Mouse (Mus musculus): ENCODE results near the gene Tspan6. TPM values are rescaled to one million over a fixed set of nuclear protein-coding genes. Genes with fewer than 3 reads are reported as not detected.

Tspan6 gene
- 2.2 TPM in 1 of 2 replicates, not detected in the other for total RNA-seq (2017)

DNA sequence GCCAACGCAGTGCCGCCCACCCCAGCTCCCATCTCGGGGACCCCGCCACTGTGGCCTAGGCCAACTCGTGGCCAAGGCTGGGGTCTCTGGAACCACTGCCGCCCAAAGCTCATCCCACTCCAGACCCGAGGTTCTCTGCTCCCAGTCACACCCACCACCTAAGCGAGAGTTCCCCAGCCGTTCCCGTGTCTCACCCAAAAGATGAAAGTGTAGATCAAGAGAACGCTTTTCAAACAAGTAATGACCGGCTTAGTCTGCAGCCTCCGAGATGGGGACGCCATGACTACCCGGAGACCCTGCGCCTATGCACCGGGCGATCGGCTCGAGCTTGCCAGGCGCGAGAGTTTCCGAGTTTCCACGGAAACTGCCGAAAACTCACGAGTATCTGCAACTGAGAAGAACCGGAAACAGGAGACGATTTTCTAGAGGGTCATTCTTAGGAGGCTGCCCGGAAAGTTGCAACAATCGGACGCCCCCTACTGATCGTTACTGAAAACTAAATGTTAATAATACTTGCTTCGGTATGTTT is at the start of gene Tspan6:
TSS of gene Tspan6 (minus strand) at position 416 of the 529 bp plus-strand sequence.
- ATAC-seq (ENCODE audit: extremely low read depth, insufficient number of reproducible peaks, low FRiP score, poor library complexity, severe bottlenecking) = 0 out of 2 replicates have a peak, but pooled peaks have one; percentile 26

DNA sequence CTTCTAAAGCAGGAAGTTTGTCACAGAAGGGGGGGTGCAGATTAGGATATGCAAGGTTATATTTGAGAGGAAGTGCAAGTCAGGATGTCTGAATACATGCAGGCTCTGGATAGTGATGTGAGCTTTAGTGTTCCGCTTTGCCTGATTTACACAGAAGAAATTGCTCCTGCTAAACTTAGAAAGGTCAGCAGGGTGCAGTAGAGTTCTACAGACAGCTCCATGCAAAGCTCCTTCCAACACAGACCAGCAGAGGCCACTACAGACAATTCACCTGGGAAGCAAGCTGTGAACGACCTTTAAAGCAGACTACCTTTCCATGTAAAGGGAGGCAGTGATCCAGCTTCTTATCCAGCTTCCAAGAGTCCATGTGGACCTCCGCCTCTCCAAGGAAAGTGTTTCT is 49.2 kb upstream of the Tspan6 start:
- 0 out of 2 replicates have a peak, but pooled peaks have one; percentile 33 for ATAC-seq (ENCODE audit: extremely low read depth, insufficient number of reproducible peaks, low FRiP score, poor library complexity, severe bottlenecking)

DNA sequence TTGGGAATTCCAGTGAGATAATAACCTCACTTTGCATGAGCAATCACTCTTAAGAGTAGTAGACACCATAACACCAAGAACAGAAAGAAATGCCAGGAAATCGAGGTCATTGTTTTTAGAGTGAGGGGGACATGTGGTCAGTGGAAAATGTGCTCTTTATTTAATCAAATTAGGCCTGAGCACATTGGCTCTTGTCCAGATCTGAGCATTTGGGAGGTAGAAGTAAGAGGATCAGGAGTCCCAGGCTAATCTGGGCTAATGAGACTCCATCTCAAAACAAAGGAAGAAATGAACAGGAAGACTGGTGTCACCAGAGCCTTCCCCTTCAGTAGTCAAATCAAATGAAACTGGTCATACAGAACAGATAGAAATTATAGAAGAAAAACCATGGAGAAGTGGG is 41.3 kb upstream of the Tspan6 start:
- no peak for ATAC-seq (ENCODE audit: extremely low read depth, insufficient number of reproducible peaks, low FRiP score, poor library complexity, severe bottlenecking)

DNA sequence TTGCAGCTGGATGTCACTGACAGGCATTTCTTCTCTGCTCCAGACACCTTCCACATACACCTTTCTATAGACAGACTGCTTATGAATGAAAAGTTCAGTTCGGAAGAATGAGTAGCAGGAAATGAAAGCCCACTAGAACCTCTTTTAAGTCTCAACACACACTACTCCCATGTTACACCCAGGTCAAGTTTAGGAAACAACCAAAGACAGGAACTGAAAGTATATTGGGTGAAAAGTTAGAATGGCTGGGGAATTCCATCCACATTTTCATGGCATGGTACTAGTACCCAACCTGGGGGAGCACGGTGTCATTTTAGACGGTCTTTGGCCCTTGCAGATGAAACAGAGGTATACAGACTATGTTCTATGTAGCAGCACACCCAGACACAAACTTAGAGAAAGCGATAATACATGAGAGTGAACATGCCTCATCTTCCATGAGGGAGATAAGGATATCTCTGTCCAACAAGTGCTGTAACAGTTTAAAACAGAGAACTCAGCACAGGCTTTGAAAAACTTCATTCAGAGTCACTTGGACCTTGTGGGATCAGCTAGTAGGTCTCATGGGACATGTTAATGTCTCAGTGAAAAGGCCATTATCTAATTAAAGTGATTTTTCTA is 38.5 kb upstream of the Tspan6 start:
- ATAC-seq (ENCODE audit: extremely low read depth, insufficient number of reproducible peaks, low FRiP score, poor library complexity, severe bottlenecking) = no peak

DNA sequence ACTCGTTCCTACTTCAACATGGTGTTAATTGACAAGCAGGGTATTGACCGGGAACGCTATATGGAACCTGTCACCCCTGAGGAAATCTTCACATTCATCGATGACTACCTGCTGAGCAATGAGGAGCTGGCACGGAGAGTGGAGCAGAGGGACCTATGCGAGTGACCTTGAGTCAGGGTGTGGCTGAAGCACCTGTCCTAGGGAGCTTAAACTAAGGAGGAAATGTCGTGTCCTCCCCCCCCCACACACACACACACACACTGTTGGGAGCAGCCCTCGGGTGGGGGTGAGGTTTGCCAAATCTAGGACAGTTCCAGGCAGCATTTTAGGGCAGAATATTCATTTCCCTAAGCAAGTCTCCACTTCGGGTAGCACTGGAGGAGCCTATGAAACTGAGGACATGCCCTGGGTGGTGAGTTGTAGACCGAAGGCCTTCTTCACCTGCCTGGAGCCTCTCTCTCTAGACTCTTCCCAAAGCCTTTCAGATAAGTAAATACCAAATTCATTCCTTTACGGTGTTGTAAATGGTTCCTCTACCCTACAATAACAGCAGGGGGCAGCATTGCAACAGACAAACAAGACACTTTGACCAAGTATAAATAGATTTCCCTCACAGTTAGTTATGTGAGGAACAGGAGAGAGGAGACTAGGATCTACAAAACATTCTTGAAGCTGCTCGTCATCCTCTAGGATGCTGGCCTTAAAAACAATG is 33.2 kb upstream of the Tspan6 start:
- no peak for ATAC-seq (ENCODE audit: extremely low read depth, insufficient number of reproducible peaks, low FRiP score, poor library complexity, severe bottlenecking)

DNA sequence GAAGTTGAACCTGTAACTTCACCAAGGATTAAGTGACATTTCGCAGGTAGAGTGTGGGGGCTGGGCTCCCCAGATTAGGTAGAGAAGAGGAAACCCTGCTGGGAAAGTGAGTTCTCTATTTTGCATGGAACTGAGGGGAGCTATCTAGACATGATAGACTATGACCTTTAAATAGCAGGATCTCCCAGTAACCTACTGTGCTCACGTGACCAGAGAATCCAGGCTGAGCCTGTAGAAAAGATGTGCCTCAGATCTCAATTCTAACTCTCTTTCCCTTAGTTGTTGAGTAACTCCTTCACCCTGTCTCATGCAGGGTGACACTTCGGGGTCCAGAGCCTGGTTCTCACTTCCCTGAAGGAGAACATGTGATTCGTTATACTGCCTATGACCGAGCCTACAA is 28.5 kb upstream of the Tspan6 start:
- ATAC-seq (ENCODE audit: extremely low read depth, insufficient number of reproducible peaks, low FRiP score, poor library complexity, severe bottlenecking) = no peak

DNA sequence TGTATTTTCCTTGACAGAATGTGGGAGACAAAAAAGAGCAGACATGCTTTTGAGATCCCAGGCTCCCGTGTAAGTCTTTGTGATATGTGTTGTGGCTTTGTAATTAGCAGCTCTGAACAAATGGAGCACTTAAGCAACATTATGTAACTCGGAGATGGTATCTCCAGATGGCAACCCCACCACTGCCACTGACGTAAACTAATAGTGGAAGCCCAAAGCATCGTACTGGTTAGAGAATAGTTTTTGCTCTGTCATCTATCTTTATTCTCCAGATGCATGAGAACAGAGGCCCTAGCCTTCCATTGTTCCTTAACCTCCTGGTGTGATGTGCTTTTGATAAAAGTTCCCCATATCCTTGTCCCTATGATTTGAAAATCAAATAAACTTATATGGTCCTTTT is 23.0 kb upstream of the Tspan6 start:
- no peak for ATAC-seq (ENCODE audit: extremely low read depth, insufficient number of reproducible peaks, low FRiP score, poor library complexity, severe bottlenecking)

DNA sequence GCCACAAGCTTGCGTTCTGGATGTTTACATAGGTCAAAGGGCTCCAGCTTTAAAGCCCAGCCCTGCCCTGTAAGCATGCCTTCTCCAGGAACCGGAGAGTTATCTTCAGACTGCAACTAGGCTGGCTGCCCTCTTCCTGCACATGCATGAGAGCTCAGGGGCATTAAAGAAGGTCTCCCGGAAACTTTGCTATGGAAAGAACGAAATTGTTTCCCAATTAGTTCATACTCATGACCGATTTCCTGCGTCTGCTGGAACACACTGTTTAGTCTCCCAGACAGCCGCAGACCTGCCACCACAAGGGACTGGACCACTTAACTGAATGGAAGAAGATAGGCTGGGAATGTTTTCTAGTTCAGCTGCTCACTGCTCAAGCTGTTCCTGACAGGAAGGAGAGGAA is 16.0 kb upstream of the Tspan6 start:
- ATAC-seq (ENCODE audit: extremely low read depth, insufficient number of reproducible peaks, low FRiP score, poor library complexity, severe bottlenecking) = no peak

DNA sequence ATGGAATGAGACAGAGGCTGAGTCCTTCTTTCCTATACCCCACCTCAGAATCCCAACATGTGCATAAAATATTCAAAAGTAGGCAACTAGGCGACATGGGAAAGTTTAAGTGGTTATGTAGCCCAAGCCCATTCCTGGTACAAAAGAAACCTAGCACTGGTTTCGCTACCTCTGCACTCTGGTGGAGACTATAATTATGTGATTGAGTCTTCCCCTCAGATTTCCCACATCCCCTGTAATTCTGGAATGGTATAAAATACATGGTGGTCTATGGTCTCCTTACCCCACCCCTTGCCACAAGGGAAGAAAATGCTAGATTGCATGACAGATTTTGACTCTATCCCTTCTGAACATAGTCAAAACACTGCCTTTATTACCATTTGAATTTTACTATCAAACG is 14.8 kb upstream of the Tspan6 start:
- no peak for ATAC-seq (ENCODE audit: extremely low read depth, insufficient number of reproducible peaks, low FRiP score, poor library complexity, severe bottlenecking)

DNA sequence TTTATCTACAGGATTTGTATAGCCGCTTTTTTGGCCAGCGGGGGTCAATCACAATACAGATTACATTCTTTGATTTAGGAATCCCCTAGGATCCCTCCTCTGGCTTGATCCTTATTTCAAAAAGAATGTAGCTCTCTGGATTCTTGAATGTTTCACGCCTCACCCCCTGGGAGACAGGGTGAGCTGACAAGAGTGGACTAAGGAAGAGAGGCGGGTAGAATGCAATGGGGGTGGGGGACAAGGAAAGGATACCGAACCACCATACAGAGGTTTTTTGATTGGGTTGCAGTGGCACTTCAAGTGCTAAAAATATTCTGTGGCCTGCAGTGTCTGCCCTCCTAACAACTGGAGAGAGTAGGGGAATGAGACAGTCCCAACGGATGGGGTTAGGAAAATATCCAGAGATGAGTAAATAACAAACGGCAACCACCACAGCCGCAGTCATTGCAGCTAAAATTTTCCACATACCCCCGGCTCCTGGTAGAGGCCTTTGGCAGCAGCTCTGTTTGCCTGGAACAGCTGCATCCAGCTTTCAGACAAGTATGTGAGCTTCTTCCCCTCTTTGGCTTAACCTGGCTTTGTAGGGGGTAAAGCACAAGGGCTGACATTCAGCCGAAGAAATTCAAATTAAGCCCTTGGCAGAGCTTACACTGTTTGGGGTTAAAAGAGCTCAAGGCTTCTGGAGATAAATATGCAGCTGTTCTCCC is 13.3 kb upstream of the Tspan6 start:
- ATAC-seq (ENCODE audit: extremely low read depth, insufficient number of reproducible peaks, low FRiP score, poor library complexity, severe bottlenecking) = no peak

DNA sequence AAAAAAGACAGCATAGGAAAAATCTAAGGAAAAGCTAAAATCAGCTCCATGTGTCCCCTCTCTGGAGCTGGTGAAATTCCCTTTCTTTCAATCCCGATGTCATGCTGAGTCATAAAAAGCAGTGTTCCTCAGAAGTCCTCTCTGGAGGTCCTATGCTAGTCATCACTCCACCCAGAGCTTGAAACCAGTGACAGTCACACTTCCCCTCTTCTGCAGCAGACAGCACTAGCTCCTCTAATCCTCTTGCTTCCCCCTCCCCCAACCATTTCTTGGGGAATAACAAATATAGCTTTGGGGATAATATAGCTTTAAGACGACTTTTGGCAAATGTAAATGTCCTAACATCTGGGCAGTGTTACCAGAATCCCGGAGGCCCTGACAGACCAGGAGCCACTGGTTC is 10.0 kb upstream of the Tspan6 start, which contains the start of gene Srpx2:
TSS of gene Srpx2 (plus strand) at position 166 of the 400 bp plus-strand sequence.
- ATAC-seq (ENCODE audit: extremely low read depth, insufficient number of reproducible peaks, low FRiP score, poor library complexity, severe bottlenecking) = no peak

DNA sequence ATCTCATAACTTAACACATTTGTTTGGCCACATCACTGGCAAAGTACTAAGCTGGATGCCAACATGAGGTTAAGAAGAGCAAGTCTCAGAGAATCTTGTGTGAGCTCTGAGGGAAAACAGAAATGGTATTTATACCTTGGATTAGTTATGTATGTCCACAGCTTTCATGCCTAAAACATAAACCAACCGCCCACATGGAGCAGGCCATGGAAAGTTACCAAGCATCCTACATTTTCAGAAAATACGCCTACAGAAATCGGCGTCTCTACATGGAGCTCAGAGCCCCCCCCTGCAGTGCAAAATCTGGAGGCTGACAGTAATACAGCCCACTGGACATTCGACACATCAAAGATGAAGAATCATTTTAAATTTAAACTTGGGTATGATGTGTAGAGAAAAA is 10.1 kb downstream of the Tspan6 start:
- ATAC-seq (ENCODE audit: extremely low read depth, insufficient number of reproducible peaks, low FRiP score, poor library complexity, severe bottlenecking) = no peak

DNA sequence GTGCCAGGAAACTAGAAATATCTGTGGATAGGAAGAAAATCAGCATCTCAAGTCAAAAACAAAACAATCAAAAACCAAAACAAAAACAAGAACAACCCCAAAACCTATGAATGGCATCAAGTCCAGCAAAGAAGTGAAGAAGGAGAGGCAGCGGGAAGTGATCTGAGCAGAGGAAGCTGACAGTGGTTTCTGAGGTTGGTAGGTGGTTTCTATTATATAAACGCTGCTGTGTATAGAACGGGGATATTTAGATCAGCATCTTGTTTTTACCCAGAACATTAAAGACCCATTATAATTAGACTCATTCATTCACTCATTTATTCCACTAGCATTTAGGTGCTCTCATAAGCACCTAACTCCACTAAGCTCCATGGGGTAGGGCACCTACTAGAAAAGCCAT is 10.9 kb downstream of the Tspan6 start:
- no peak for ATAC-seq (ENCODE audit: extremely low read depth, insufficient number of reproducible peaks, low FRiP score, poor library complexity, severe bottlenecking)

DNA sequence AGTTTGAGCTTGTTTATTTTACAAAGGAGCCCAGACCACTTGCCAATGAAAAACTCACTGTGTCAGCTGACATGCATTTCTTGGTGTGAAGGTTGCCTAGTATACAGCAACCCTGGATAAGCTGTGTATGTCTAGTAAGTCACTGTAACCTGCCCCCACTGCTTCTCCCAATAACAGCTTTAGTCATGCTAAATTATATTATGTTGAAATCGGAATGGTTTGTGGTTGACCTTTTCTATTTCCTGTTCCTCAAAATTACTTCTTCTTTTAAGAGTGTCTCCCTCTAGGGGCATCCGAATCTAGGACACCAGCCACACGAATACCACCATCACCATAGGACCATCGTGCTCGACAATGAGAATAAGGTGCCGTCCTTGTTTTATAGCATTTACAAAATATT is 28.5 kb downstream of the Tspan6 start:
- ATAC-seq (ENCODE audit: extremely low read depth, insufficient number of reproducible peaks, low FRiP score, poor library complexity, severe bottlenecking) = peak; percentile 64; the same call in 1 of the 2 replicates

DNA sequence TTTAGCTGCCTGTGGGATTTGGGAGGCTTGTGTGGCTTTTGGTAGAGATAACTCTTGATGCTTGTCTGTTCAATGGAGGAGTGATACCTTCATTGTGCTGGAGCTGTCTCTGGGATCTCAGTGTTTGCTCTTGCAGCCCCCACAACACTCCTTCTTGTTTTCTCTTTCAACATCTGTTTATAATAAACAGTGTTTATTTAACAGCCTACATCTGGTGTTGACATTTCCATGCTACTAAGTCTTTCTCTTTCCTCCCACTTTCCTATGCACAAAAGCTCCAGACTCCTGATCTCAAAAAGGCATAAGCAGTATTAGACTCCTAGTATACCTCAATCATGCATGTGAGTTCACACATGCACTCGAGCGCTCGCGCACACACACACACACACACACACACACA is 44.6 kb downstream of the Tspan6 start:
- no peak for ATAC-seq (ENCODE audit: extremely low read depth, insufficient number of reproducible peaks, low FRiP score, poor library complexity, severe bottlenecking)

DNA sequence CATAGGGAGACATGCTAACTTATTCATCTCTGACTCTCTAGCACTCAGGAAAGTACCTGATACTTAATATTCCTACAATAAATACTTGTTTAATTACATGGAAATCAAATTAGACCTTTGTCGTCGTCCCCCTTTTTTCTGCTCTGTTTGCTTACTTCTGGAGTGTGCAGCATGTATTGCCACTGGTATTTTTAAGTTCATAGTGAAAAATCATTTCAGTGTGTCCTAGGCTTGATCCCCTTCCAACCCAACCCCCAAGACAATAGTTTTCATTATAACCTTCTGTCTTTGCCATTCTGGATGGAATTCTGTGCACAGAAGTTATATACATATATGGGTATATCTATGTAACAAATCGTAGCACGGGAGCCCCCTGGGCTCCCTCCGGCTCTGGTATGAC is 47.5 kb downstream of the Tspan6 start, which contains the start of gene Tnmd:
TSS of gene Tnmd (plus strand) at position 301 of the 400 bp plus-strand sequence.
- no peak for ATAC-seq (ENCODE audit: extremely low read depth, insufficient number of reproducible peaks, low FRiP score, poor library complexity, severe bottlenecking)
